Mouse (Mus musculus) heart, adult 2 months (tissue): Measurements from ENCODE around the gene Ppp1r2.

Experiments used
- CTCF ChIP-seq: fragments of 200-600 bp; IDR thresholded peaks from 2 replicates; pipeline ENCODE4 v1.8.1; 2022; ENCODE audit warnings: antibody characterized with exemption, mild to moderate bottlenecking, moderate library complexity
- POLR2A ChIP-seq: fragments of 200-500 bp; IDR thresholded peaks from 2 replicates; pipeline ENCODE4 v1.6.1; 2011; ENCODE audit warnings: mild to moderate bottlenecking, low read depth, low read length, control low read depth; ENCODE audit not compliant: insufficient read depth

DNA sequence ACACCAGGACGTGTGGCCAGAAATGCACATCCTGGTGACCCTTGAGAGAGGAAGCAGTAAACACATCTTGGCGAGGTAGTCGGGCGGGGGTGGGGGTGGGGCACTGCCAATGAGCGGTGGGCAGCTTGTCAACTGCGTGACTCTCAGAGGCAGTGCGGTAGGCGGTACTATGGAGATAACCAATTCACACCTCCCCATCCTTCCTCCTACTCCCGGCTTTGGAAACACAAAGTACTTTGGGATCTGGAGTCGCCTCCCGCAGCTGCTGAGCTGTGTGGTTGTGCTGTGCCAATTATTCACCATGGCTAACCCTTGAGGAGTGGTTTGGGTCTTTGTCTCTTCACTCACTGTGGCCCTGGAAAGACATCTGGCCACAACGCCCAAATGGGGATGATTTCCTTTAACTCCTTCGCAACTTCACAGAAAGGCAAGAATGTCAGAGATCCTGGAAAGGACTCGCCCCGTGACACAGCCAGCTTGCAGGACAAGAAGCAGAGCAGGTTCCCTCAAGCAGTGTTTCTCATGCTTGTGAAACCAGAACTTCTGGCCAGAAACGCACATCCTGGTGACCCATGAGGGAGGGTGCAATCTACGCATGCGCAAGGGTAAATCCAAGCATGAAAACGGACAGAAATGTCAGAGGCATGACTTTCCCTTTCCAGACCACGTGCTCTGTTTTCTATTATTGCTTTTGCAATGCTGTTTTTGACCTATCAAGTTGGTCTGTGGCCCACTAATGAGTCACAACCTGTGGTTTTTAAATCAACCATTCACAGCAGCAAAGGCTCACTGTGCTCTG lies 41.3 kb downstream of the Ppp1r2 start:
- TF ChIP-seq POLR2A: peak; percentile 70
- no peak for TF ChIP-seq CTCF
